Comparison of ENCODE assay signal across 9 mouse cellular contexts in the genomic region with DNA sequence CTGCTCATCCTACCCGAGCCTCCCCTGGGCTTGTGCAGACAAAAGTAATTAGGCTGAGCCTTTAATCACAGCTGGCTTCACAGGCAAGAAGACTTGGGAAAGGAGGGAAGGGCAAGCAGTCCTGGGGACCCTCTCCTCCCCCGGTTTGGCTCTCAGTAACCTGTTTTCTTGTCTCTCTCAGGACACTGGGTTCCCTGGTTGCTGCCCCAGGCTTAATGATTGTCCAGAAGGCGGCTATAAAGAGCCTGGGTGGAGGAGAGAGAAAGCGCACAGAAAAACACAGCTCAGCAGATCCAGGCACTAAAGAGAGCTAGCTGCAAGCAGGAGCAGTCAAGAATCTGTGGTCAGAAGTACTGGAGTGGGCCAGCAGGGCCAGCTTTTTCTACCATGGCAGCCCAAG. TPM values are rescaled to one million over a fixed set of nuclear protein-coding genes. Genes with fewer than 3 reads are reported as not detected.
DNase-seq lines count a peak whose midpoint lies in the region; ATAC-seq and TF ChIP-seq lines count a peak whose summit lies in the region.
"Had no signal": no experiment of that assay in that cellular context is flagged by ENCODE, and none has a peak within 500 bp of the region (broad histone marks: within the 10 kb centered on the region; RNA-seq: fewer than 3 reads in every experiment).

No protein-coding gene starts in this region.

- H3K36me3 ChIP-seq in midbrain, embryonic 14.5 days (ENCODE audit: control insufficient read depth, insufficient read depth, low read length), result peaks cover 43% of the 10 kb centered on the region

- 14% methylated on average over 4 of the region's 4 CpGs for WGBS in midbrain, embryonic 14.5 days

- TF ChIP-seq POLR2A in cortical plate, adult 2 months (IDR thresholded peaks at IDR 0.05; ENCODE audit: extremely low read depth, insufficient read depth, low read length), result no peak

- ATAC-seq in midbrain, embryonic 14.5 days (ENCODE audit: low FRiP score, low TSS enrichment), result no peak

- no peak overlapping the region for H3K27ac ChIP-seq in cortical plate, adult 2 months (ENCODE audit: insufficient read depth, low read length)
- H3K27ac ChIP-seq in midbrain, embryonic 14.5 days (replicated peaks; ENCODE audit: low read depth, low read length), result peak overlapping the region; percentile 89; the same call in 1 of the 2 replicates

- H3K4me2 ChIP-seq in midbrain, embryonic 14.5 days (ENCODE audit: low read length), result peak overlapping the region; percentile 96

- H3K9ac ChIP-seq in midbrain, embryonic 14.5 days (replicated peaks; ENCODE audit: low read length), result peak overlapping the region; percentile 76; the same call in 1 of the 2 replicates

- H3K9me3 ChIP-seq in midbrain, embryonic 14.5 days (ENCODE audit: control insufficient read depth, low read length), result no peaks in the 10 kb centered on the region

- H3K4me3 ChIP-seq in cortical plate, adult 2 months (ENCODE audit: insufficient read depth, low read length), result peak overlapping the region; percentile 59; the same call in 1 of the 2 replicates
- H3K4me3 ChIP-seq in midbrain, embryonic 14.5 days (replicated peaks; ENCODE audit: low read depth, low read length), result peak overlapping the region; percentile 71

- no peak for TF ChIP-seq CTCF in cortical plate, adult 2 months (IDR thresholded peaks at IDR 0.05; ENCODE audit: extremely low read depth, insufficient read depth, low read length)

- no peaks in the 10 kb centered on the region for H3K27me3 ChIP-seq in midbrain, embryonic 14.5 days (ENCODE audit: control insufficient read depth, insufficient read depth, low read length)
- H3K27me3 ChIP-seq: CH12.LX had no signal

- peak; percentile 90 for DNase-seq in heart, adult 11 months
- no peak for DNase-seq in heart, adult 9 months (ENCODE audit: low spot score in 2 of 2)
- peak; percentile 89 for DNase-seq in kidney, adult 18-20 months
- DNase-seq in midbrain, embryonic 14.5 days, result peak; percentile 45
- no peak for DNase-seq in layer of hippocampus, postnatal 25 days (ENCODE audit: extremely low spot score in 1 of 2, low spot score in 1 of 2)
- no peak for DNase-seq in embryo, embryonic 10 days (ENCODE audit: low spot score)
- DNase-seq in thymus, postnatal 10 days (ENCODE audit: low spot score in 2 of 2), result no peak

- peaks cover 4% of the 10 kb centered on the region for H3K4me1 ChIP-seq in cortical plate, adult 2 months (ENCODE audit: control insufficient read depth, insufficient read depth, low read length)
- peaks cover 14% of the 10 kb centered on the region for H3K4me1 ChIP-seq in midbrain, embryonic 14.5 days (ENCODE audit: control insufficient read depth, insufficient read depth, low read length)

RNA-seq across cellular contexts. Expression of gene Slc37a4, which starts 1.4 kb away (rescaled TPM):
- 49.9 and 58.8 TPM in 2 replicates for polyA plus RNA-seq in cortical plate, adult 2 months (2012; rRNA removed)
- 42.9 and 46.8 TPM in 2 replicates for polyA plus RNA-seq in midbrain, embryonic 14.5 days (2014; fragmentation: Nextera tagmentation; extraction: Ambion mirVana)
- 10 to 100 TPM; 32.6 to 34.7 TPM for total RNA-seq in layer of hippocampus, postnatal 25 days (2021)

RNA-seq across cellular contexts. Expression of gene Rps25, which starts 8.9 kb away (rescaled TPM):
- polyA plus RNA-seq in cortical plate, adult 2 months (2012; rRNA removed), result 559 and 574 TPM in 2 replicates
- 1,282 and 1,427 TPM in 2 replicates for polyA plus RNA-seq in midbrain, embryonic 14.5 days (2014; fragmentation: Nextera tagmentation; extraction: Ambion mirVana)
- 100 to 1,000 TPM; 616 to 726 TPM for total RNA-seq in layer of hippocampus, postnatal 25 days (2021)

RNA-seq across cellular contexts. Expression of gene Trappc4, which starts 9.3 kb away (rescaled TPM):
- 83.8 and 88.1 TPM in 2 replicates for polyA plus RNA-seq in cortical plate, adult 2 months (2012; rRNA removed)
- 329 and 359 TPM in 2 replicates for polyA plus RNA-seq in midbrain, embryonic 14.5 days (2014; fragmentation: Nextera tagmentation; extraction: Ambion mirVana)
- total RNA-seq in layer of hippocampus, postnatal 25 days (2021), result 10 to 100 TPM; 65.1 to 76.5 TPM

RNA-seq across cellular contexts. Expression of gene Hyou1, which starts 18.8 kb away (rescaled TPM):
- 55.4 and 56.7 TPM in 2 replicates for polyA plus RNA-seq in cortical plate, adult 2 months (2012; rRNA removed)
- polyA plus RNA-seq in midbrain, embryonic 14.5 days (2014; fragmentation: Nextera tagmentation; extraction: Ambion mirVana), result 18.2 and 27.1 TPM in 2 replicates
- 100 to 1,000 TPM; 114 to 123 TPM for total RNA-seq in layer of hippocampus, postnatal 25 days (2021)

RNA-seq across cellular contexts. Expression of gene Ccdc84, which starts 20.3 kb away (rescaled TPM):
- polyA plus RNA-seq in cortical plate, adult 2 months (2012; rRNA removed), result 46.7 and 48.0 TPM in 2 replicates
- polyA plus RNA-seq in midbrain, embryonic 14.5 days (2014; fragmentation: Nextera tagmentation; extraction: Ambion mirVana), result 33.3 and 36.4 TPM in 2 replicates
- total RNA-seq in layer of hippocampus, postnatal 25 days (2021), result 10 to 100 TPM; 16.8 to 24.1 TPM

Comparison
In these comparisons a context has a peak if more than half of its experiments do, and no peak if none do; other contexts are left out.
1. DNase-seq: peak in heart, adult 11 months (single experiment), kidney, adult 18-20 months (single experiment) and midbrain, embryonic 14.5 days (single experiment); none in heart, adult 9 months (0 of 2), layer of hippocampus, postnatal 25 days (0 of 2), embryo, embryonic 10 days (single experiment) and thymus, postnatal 10 days (0 of 2).